Mouse (Mus musculus): ENCODE results near the gene Spdye4b.

- no peak for TF ChIP-seq CTCF (IDR thresholded peaks at IDR 0.05; ENCODE audit: insufficient read depth, low read depth, low read length)
- no peak for TF ChIP-seq POLR2A (IDR thresholded peaks at IDR 0.05; ENCODE audit: insufficient read depth, low read depth, low read length)
These were observed 64.1 kb downstream of the Spdye4b start for GRCm38 (mm10) chr5:143244926-143245325.
